Mouse (Mus musculus) intestine, embryonic 16.5 days (tissue): ENCODE results near the gene Atp8a2. TPM values are rescaled to one million over a fixed set of nuclear protein-coding genes. Genes with fewer than 3 reads are reported as not detected.
"Not testable (repeated sequence)": the region's sequence is repeated elsewhere in the genome, so short reads cannot be mapped to it uniquely, and the experiment has no call there.

Experiments
- ATAC-seq: fragments of 200-750 bp; cut with Nextera tagmentation; 2 replicates; pipeline ENCODE4 v1.8.0; 2017; ENCODE audit warnings: moderate TSS enrichment, moderate library complexity
- H3K27ac ChIP-seq: fragments of 300-500 bp; sonication (generic); 2 replicates; pipeline ENCODE4 v1.5.1; 2014; ENCODE audit warnings: mild to moderate bottlenecking, low read length
- H3K27me3 ChIP-seq: fragments of 300-500 bp; sonication (generic); replicated peaks from 2 replicates; pipeline ENCODE4 v1.6.1; 2014; ENCODE audit warnings: low read length, control low read depth, mixed read lengths; ENCODE audit not compliant: control insufficient read depth, insufficient read depth
- H3K36me3 ChIP-seq: fragments of 300-500 bp; sonication (generic); 2 replicates; pipeline ENCODE4 v1.6.1; 2014; ENCODE audit warnings: low read length, control low read depth; ENCODE audit not compliant: control insufficient read depth, insufficient read depth
- H3K4me1 ChIP-seq: fragments of 300-500 bp; sonication (generic); 2 replicates; pipeline ENCODE4 v1.6.1; 2014; ENCODE audit warnings: low read length, control low read depth, mixed read lengths; ENCODE audit not compliant: control insufficient read depth, insufficient read depth
- H3K4me2 ChIP-seq: fragments of 300-500 bp; sonication (generic); 2 replicates; pipeline ENCODE4 v1.6.1; 2014; ENCODE audit warnings: low read depth, low read length, control low read depth
- H3K4me3 ChIP-seq: fragments of 300-500 bp; sonication (generic); 2 replicates; pipeline ENCODE4 v1.5.1; 2014; ENCODE audit warnings: mild to moderate bottlenecking, low read length
- H3K9ac ChIP-seq: fragments of 300-500 bp; sonication (generic); 2 replicates; pipeline ENCODE4 v1.6.1; 2014; ENCODE audit warnings: low read depth, low read length
- H3K9me3 ChIP-seq: fragments of 300-500 bp; sonication (generic); 2 replicates; pipeline ENCODE4 v1.6.1; 2016; ENCODE audit warnings: low read length, control low read depth; ENCODE audit not compliant: control insufficient read depth
- WGBS: fragments of 180-500 bp; shearing (Covaris S2); extraction: QIAGEN DNeasy Blood & Tissue Kit; methylation state at CpG from one replicate; pipeline ENCODE4 v1.1.7; 2014; 5-methylcytosine and 5-hydroxymethylcytosine counted together
- polyA plus RNA-seq: library from polyadenylated mRNA; unstranded; fragments of >200 nt; fragmentation: Nextera tagmentation; extraction: Ambion mirVana; gene quantifications from 2 replicates; pipeline ENCODE4 v1.2.1, GENCODE M21; 2015

Gene Atp8a2
- polyA plus RNA-seq, 1 experiment from 2014 or later, result 6.7 TPM

- H3K36me3 ChIP-seq, H3K27ac ChIP-seq, H3K4me2 ChIP-seq, H3K4me3 ChIP-seq, H3K27me3 ChIP-seq, H3K4me1 ChIP-seq, H3K9ac ChIP-seq, H3K9me3 ChIP-seq, ATAC-seq: not testable (repeated sequence)
- no CpG with 5 or more reads among the region's 3 CpGs for whole genome bisulfite sequencing
These were observed 359.2 kb downstream of the Atp8a2 start for GRCm38 (mm10) chr14:59837691-59838241.

GRCm38 (mm10) chr14:59836876-59837543 is 360.0 kb downstream of the Atp8a2 start:
- no peaks in the 10 kb centered on the region for H3K9me3 ChIP-seq
- H3K4me2 ChIP-seq, result no peak overlapping the region
- 53% methylated on average over 10 of the region's 10 CpGs for WGBS
- no peak for ATAC-seq
- no peaks in the 10 kb centered on the region for H3K36me3 ChIP-seq
- H3K4me3 ChIP-seq, result no peak overlapping the region
- H3K27me3 ChIP-seq, result no peaks in the 10 kb centered on the region
- no peak overlapping the region for H3K27ac ChIP-seq
- H3K4me1 ChIP-seq, result 0 out of 2 replicates have a peak, but pooled peaks cover 2% of the 10 kb centered on the region
- H3K9ac ChIP-seq, result no peak overlapping the region

- H3K4me1 ChIP-seq, result no peaks in the 10 kb centered on the region
- H3K27me3 ChIP-seq, result no peaks in the 10 kb centered on the region
- 57% methylated on average over 5 of the region's 5 CpGs for WGBS
- no peak for ATAC-seq
- H3K9me3 ChIP-seq, result no peaks in the 10 kb centered on the region
- no peak overlapping the region for H3K9ac ChIP-seq
- H3K36me3 ChIP-seq, result no peaks in the 10 kb centered on the region
- H3K27ac ChIP-seq, result no peak overlapping the region
- H3K4me3 ChIP-seq, result no peak overlapping the region
- no peak overlapping the region for H3K4me2 ChIP-seq
These were observed 367.4 kb downstream of the Atp8a2 start for GRCm38 (mm10) chr14:59829580-59829979.

GRCm38 (mm10) chr14:59827409-59827808 is 369.6 kb downstream of the Atp8a2 start:
- no peaks in the 10 kb centered on the region for H3K27me3 ChIP-seq
- H3K27ac ChIP-seq, result no peak overlapping the region
- H3K9ac ChIP-seq, result no peak overlapping the region
- 42% methylated on average over 5 of the region's 5 CpGs for WGBS
- H3K4me2 ChIP-seq, result no peak overlapping the region
- H3K36me3 ChIP-seq, result no peaks in the 10 kb centered on the region
- H3K4me3 ChIP-seq, result no peak overlapping the region
- H3K9me3 ChIP-seq, result no peaks in the 10 kb centered on the region
- no peaks in the 10 kb centered on the region for H3K4me1 ChIP-seq
- ATAC-seq, result no peak

- no peak overlapping the region for H3K4me3 ChIP-seq
- H3K9ac ChIP-seq, result no peak overlapping the region
- no peak for ATAC-seq
- no peaks in the 10 kb centered on the region for H3K9me3 ChIP-seq
- no peaks in the 10 kb centered on the region for H3K36me3 ChIP-seq
- H3K27me3 ChIP-seq, result no peaks in the 10 kb centered on the region
- no peaks in the 10 kb centered on the region for H3K4me1 ChIP-seq
- H3K27ac ChIP-seq, result no peak overlapping the region
- no peak overlapping the region for H3K4me2 ChIP-seq
- 63% methylated on average over 3 of the region's 3 CpGs for WGBS
These were observed 376.9 kb downstream of the Atp8a2 start for GRCm38 (mm10) chr14:59820115-59820419.

- no peak overlapping the region for H3K27ac ChIP-seq
- no peaks in the 10 kb centered on the region for H3K36me3 ChIP-seq
- no peaks in the 10 kb centered on the region for H3K27me3 ChIP-seq
- no peaks in the 10 kb centered on the region for H3K9me3 ChIP-seq
- H3K4me3 ChIP-seq, result no peak overlapping the region
- ATAC-seq, result no peak
- H3K9ac ChIP-seq, result no peak overlapping the region
- no peak overlapping the region for H3K4me2 ChIP-seq
- WGBS, result 52% methylated on average over 5 of the region's 5 CpGs
- H3K4me1 ChIP-seq, result no peaks in the 10 kb centered on the region
These were observed 377.5 kb downstream of the Atp8a2 start for GRCm38 (mm10) chr14:59819215-59820114.

- WGBS, result 83% methylated on average over 2 of the region's 2 CpGs
- H3K4me2 ChIP-seq, H3K36me3 ChIP-seq, H3K27ac ChIP-seq, H3K9ac ChIP-seq, H3K4me3 ChIP-seq, H3K27me3 ChIP-seq, H3K9me3 ChIP-seq: not testable (repeated sequence)
- H3K4me1 ChIP-seq, result peaks cover 12% of the 10 kb centered on the region
- 0 out of 2 replicates have a peak, but pooled peaks have one; percentile 11 for ATAC-seq
These were observed 386.7 kb downstream of the Atp8a2 start for GRCm38 (mm10) chr14:59810316-59810715.

GRCm38 (mm10) chr14:59809790-59810189 is 387.2 kb downstream of the Atp8a2 start:
- Histone ChIP-seq H3K4me3 (no peak overlapping the region), H3K9me3 (no peaks in the 10 kb centered on the region), H3K27me3 (no peaks in the 10 kb centered on the region), H3K9ac (no peak overlapping the region), H3K36me3 (no peaks in the 10 kb centered on the region), H3K4me1 (peaks cover 12% of the 10 kb centered on the region), H3K27ac (no peak overlapping the region), H3K4me2 (no peak overlapping the region)
- ATAC-seq, result no peak
- WGBS, result 74% methylated on average over 4 of the region's 4 CpGs

- Histone ChIP-seq H3K4me3 (no peak overlapping the region), H3K9me3 (no peaks in the 10 kb centered on the region), H3K36me3 (no peaks in the 10 kb centered on the region), H3K4me2 (no peak overlapping the region), H3K9ac (no peak overlapping the region), H3K4me1 (peaks cover 12% of the 10 kb centered on the region), H3K27me3 (no peaks in the 10 kb centered on the region), H3K27ac (no peak overlapping the region)
- 45% methylated on average over 7 of the region's 7 CpGs for WGBS
- peak; percentile 74 for ATAC-seq
These were observed 389.3 kb downstream of the Atp8a2 start for GRCm38 (mm10) chr14:59807528-59808300.
